Mouse (Mus musculus) fibroblast of lung, adult 2 months (primary cell): ENCODE results near the gene Foxc1.
A peak's percentile ranks its signal among the peaks of the same experiment; 100 is the strongest.

ENCODE experiments used
- DNase-seq: peaks from one replicate; pipeline ENCODE4 v3.0.0-alpha.2; 2011; ENCODE audit warnings: low read depth

Foxc1 gene

GRCm38 (mm10) chr13:31806428-31806832 is at the start of gene Foxc1:
Gene Foxc1 (plus strand): TSS chr13:31806633.
- peak; percentile 93 for DNase-seq

- DNase-seq: peak; percentile 52
Measured at GRCm38 (mm10) chr13:31760411-31760810, 46.0 kb upstream of the Foxc1 start.

GRCm38 (mm10) chr13:31761057-31761456 is 45.4 kb upstream of the Foxc1 start:
- peak; percentile 53 for DNase-seq

- no peak for DNase-seq
Measured at GRCm38 (mm10) chr13:31764419-31764818, 42.0 kb upstream of the Foxc1 start.

GRCm38 (mm10) chr13:31765564-31765963 is 40.9 kb upstream of the Foxc1 start:
- no peak for DNase-seq

- DNase-seq: no peak
Measured at GRCm38 (mm10) chr13:31772882-31773281, 33.6 kb upstream of the Foxc1 start.

GRCm38 (mm10) chr13:31775762-31776161 is 30.7 kb upstream of the Foxc1 start:
- peak; percentile 75 for DNase-seq

- DNase-seq: no peak
Measured at GRCm38 (mm10) chr13:31779281-31779981, 27.0 kb upstream of the Foxc1 start.

- no peak for DNase-seq
Measured at GRCm38 (mm10) chr13:31780299-31780698, 26.1 kb upstream of the Foxc1 start.

GRCm38 (mm10) chr13:31782063-31782462 is 24.4 kb upstream of the Foxc1 start:
- DNase-seq: no peak

GRCm38 (mm10) chr13:31784757-31785156 is 21.7 kb upstream of the Foxc1 start:
- DNase-seq: no peak

- no peak for DNase-seq
Measured at GRCm38 (mm10) chr13:31792480-31793132, 13.8 kb upstream of the Foxc1 start.

GRCm38 (mm10) chr13:31793163-31793562 is 13.3 kb upstream of the Foxc1 start:
- DNase-seq: no peak

GRCm38 (mm10) chr13:31797346-31797745 is 9.1 kb upstream of the Foxc1 start:
- DNase-seq: no peak

GRCm38 (mm10) chr13:31798075-31798474 is 8.4 kb upstream of the Foxc1 start:
- no peak for DNase-seq

- DNase-seq: no peak
Measured at GRCm38 (mm10) chr13:31800581-31801576, 5.6 kb upstream of the Foxc1 start.

GRCm38 (mm10) chr13:31801703-31802305 is 4.6 kb upstream of the Foxc1 start:
- no peak for DNase-seq

GRCm38 (mm10) chr13:31802447-31802846 is 4.0 kb upstream of the Foxc1 start:
- DNase-seq: no peak

- no peak for DNase-seq
Measured at GRCm38 (mm10) chr13:31803166-31804093, 3.0 kb upstream of the Foxc1 start.

- no peak for DNase-seq
Measured at GRCm38 (mm10) chr13:31804571-31804970, 1.9 kb upstream of the Foxc1 start.
